Mouse (Mus musculus): ENCODE measurements at regions not wholly inside any gene's neighbourhood (a gene's known extent, or its start where the extent isn't known, plus 50 kb on each side); places are given as distances from the start of the nearest gene placed in this dataset.

GRCm38 (mm10) chr3:42327708-42328107 is 585.3 kb downstream of the D3Ertd751e start:
- TF ChIP-seq POLR2A (IDR thresholded peaks at IDR 0.05; ENCODE audit: borderline replicate concordance, extremely low read depth, insufficient read depth, insufficient read length, poor library complexity, severe bottlenecking) (no peak), CTCF (IDR thresholded peaks at IDR 0.05; ENCODE audit: borderline replicate concordance, extremely low read depth, insufficient read depth, insufficient read length) (no peak)
